Mouse (Mus musculus) small intestine, adult 2 months (tissue): ENCODE measurements around the gene Otub1.

Experiments used
- CTCF ChIP-seq: fragments of 200-500 bp; IDR thresholded peaks from 2 replicates; pipeline ENCODE4 v1.5.1; 2012; ENCODE audit warnings: low read depth, mild to moderate bottlenecking, control low read depth, inconsistent platforms, low read length, moderate library complexity, mixed read lengths; ENCODE audit not compliant: insufficient replicate concordance, insufficient read length; ENCODE audit errors: extremely low read depth
- POLR2A ChIP-seq: fragments of 200-500 bp; IDR thresholded peaks from 2 replicates; pipeline ENCODE4 v1.6.1; 2012; ENCODE audit warnings: low read depth, mild to moderate bottlenecking, control low read depth, inconsistent platforms, low read length, moderate library complexity

DNA sequence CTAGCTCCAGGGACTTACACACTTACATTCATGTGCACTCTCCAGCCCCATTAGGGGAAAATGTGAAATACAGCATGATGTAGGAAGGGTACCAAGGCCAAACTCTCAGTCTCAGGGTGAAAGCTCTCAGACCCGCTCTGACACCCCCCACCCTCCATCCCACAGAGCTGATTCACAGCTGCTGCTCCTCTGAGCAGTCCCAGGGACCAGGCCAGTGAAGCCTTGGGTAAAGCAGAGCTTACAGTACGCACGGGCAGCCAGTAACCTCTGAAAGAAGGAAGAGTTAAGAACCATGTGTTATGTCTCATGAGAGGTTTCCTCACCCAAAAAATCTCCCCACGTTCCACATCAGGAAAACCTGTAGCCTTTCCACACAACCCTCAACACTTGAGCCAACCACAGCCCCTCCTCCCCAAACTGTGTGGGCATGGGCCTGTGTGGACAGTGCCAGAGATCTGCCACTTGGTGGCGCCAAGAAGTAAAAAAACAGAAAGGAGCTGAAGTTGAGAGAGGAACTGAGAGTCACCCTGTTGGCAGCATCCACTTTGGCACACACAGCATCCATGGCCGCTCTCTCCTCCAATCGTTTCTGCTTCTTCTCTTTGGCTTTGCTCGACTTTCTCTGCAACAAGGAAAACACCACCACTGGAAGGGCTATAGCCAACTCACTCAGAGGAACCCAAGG lies 28.6 kb upstream of the Otub1 start:
- no peak for TF ChIP-seq POLR2A
- TF ChIP-seq CTCF, result peak; percentile 69; the same call in 1 of the 2 replicates
